Mouse (Mus musculus) small intestine, adult 2 months (tissue): Measurements from ENCODE around the gene Tmem108.

Experiments
- CTCF ChIP-seq: fragments of 200-500 bp; IDR thresholded peaks from 2 replicates; pipeline ENCODE4 v1.5.1; 2012; ENCODE audit warnings: low read depth, mild to moderate bottlenecking, control low read depth, inconsistent platforms, low read length, moderate library complexity, mixed read lengths; ENCODE audit not compliant: insufficient replicate concordance, insufficient read length; ENCODE audit errors: extremely low read depth
- POLR2A ChIP-seq: fragments of 200-500 bp; IDR thresholded peaks from 2 replicates; pipeline ENCODE4 v1.6.1; 2012; ENCODE audit warnings: low read depth, mild to moderate bottlenecking, control low read depth, inconsistent platforms, low read length, moderate library complexity

DNA sequence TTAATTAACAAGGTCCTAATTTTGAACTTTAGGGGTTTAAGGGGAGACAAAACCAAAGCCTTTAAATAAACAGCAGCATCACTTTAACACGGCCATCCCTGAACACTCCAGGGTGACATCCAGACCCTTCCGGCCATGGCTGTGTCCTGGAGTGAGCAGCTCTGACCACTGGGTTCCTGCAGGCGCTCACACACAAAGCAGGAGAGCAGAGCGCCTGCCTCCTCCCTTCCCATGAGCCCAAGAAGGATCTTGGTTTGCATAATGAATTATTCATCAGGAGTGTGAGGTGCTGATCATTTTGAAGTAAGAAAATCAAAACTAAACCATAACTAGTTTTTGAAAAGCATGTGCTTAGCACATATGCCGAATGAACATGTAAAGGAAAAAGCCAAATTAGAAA lies 237.0 kb downstream of the Tmem108 start:
- TF ChIP-seq CTCF (no peak), POLR2A (no peak)
